Mouse (Mus musculus) heart, postnatal 0 days (tissue): ENCODE results near the gene Abi1.

Experiments
- CTCF ChIP-seq: IDR thresholded peaks from 2 replicates; pipeline ENCODE4 v1.5.1; 2016; ENCODE audit warnings: antibody characterized with exemption, control low read depth, low read depth
- EP300 ChIP-seq: IDR thresholded peaks from 2 replicates; pipeline ENCODE4 v1.6.1; 2016; ENCODE audit warnings: antibody characterized with exemption, low read depth

DNA sequence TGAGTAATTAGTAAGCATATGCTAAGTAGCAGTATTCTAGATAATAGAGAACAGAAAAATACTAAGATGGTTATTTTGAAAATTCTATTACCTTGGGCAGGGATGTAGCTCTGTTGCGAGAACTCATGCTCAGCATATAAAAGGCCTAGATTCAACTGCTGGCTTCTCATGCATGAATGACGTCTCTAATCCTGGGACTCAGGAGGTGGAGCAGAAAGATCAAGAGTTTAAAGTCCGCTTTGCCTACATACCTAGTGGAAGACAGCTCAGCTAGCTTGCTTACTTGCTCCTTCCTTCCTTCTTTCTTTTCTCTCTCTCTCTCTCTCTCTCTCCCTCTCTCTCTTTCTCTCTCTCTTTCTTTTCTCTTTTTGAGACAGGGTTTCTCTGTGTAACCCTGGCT is 125.6 kb downstream of the Abi1 start:
- TF ChIP-seq CTCF (no peak), EP300 (no peak)
